Mouse (Mus musculus) stomach, embryonic 16.5 days (tissue): Measurements from ENCODE around the gene Abhd2. TPM values are rescaled to one million over a fixed set of nuclear protein-coding genes. Genes with fewer than 3 reads are reported as not detected.

Experiments
- ATAC-seq: fragments of 200-750 bp; cut with Nextera tagmentation; 2 replicates; pipeline ENCODE4 v1.8.0; 2017; ENCODE audit warnings: moderate number of reproducible peaks, moderate TSS enrichment; ENCODE audit not compliant: insufficient read depth, low FRiP score
- H3K27ac ChIP-seq: fragments of 300-500 bp; sonication (generic); 2 replicates; pipeline ENCODE4 v1.5.1; 2014; ENCODE audit warnings: low read length
- H3K27me3 ChIP-seq: fragments of 300-500 bp; sonication (generic); 2 replicates; pipeline ENCODE4 v1.6.1; 2014; ENCODE audit warnings: low read length, control low read depth, mixed read lengths; ENCODE audit not compliant: control insufficient read depth, insufficient read depth
- H3K36me3 ChIP-seq: fragments of 300-500 bp; sonication (generic); 2 replicates; pipeline ENCODE4 v1.6.1; 2014; ENCODE audit warnings: low read length; ENCODE audit not compliant: control insufficient read depth, insufficient read depth
- H3K4me1 ChIP-seq: fragments of 300-500 bp; sonication (generic); 2 replicates; pipeline ENCODE4 v1.6.1; 2014; ENCODE audit warnings: low read length, control low read depth, mixed read lengths; ENCODE audit not compliant: control insufficient read depth, insufficient read depth
- H3K4me2 ChIP-seq: fragments of 300-500 bp; sonication (generic); 2 replicates; pipeline ENCODE4 v1.6.1; 2014; ENCODE audit warnings: low read depth, low read length, mixed read lengths
- H3K4me3 ChIP-seq: fragments of 300-500 bp; sonication (generic); replicated peaks from 2 replicates; pipeline ENCODE4 v1.5.1; 2014; ENCODE audit warnings: mild to moderate bottlenecking, low read length
- H3K9ac ChIP-seq: fragments of 300-500 bp; sonication (generic); 2 replicates; pipeline ENCODE4 v1.6.1; 2014; ENCODE audit warnings: low read length
- H3K9me3 ChIP-seq: fragments of 300-500 bp; sonication (generic); replicated peaks from 2 replicates; pipeline ENCODE4 v1.6.1; 2016; ENCODE audit warnings: low read length, control low read depth; ENCODE audit not compliant: control insufficient read depth
- WGBS: fragments of 180-500 bp; shearing (Covaris S2); extraction: QIAGEN DNeasy Blood & Tissue Kit; methylation state at CpG from one replicate; pipeline ENCODE4 v1.1.7; 2014; 5-methylcytosine and 5-hydroxymethylcytosine counted together
- polyA plus RNA-seq: library from polyadenylated mRNA; unstranded; fragments of >200 nt; fragmentation: Nextera tagmentation; extraction: Ambion mirVana; gene quantifications from 2 replicates; pipeline ENCODE4 v1.2.1, GENCODE M21; 2015

Abhd2 gene
- polyA plus RNA-seq, 1 experiment from 2014 or later: 13.8 TPM

DNA sequence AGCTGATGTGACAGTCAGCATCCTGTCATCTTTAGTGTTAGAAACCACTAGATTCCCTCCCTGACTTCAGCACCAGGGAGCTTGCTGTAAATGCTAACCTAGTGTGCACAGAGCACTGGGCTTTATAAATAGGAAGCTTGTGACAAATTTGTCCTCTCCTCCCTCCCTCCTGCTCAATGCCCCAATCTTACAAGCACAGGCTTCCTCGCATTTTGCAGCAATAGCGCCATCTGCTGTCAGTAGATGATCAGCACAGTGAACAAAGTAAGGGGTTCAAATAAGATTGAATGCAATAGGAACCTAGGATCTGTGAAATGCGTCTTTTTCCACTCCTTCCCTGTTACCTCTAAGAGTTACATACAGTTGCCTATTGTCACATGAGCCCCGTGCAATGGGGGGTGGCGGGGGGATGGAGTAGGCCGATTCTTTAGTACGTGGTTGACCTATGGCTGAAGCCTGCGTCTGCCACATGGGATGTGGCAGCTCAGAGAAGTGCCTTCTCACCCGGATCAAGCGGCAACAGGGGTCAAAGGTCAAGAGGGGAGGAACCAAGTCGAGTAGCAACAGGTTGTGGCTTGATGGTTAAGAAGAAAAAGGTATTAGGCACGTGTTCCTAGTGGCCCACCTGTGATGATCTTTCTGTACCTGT is 76.9 kb downstream of the Abhd2 start:
- H3K27ac ChIP-seq: no peak overlapping the region
- peaks cover 8% of the 10 kb centered on the region; the same call in 1 of the 2 replicates for H3K36me3 ChIP-seq
- H3K9me3 ChIP-seq: no peaks in the 10 kb centered on the region
- no peak overlapping the region for H3K9ac ChIP-seq
- peak; percentile 48; the same call in 1 of the 2 replicates for ATAC-seq
- H3K27me3 ChIP-seq: no peaks in the 10 kb centered on the region
- H3K4me3 ChIP-seq: no peak overlapping the region
- 42% methylated on average over 12 of the region's 12 CpGs for WGBS
- H3K4me2 ChIP-seq: no peak overlapping the region
- H3K4me1 ChIP-seq: no peaks in the 10 kb centered on the region; the same call in 1 of the 2 replicates

DNA sequence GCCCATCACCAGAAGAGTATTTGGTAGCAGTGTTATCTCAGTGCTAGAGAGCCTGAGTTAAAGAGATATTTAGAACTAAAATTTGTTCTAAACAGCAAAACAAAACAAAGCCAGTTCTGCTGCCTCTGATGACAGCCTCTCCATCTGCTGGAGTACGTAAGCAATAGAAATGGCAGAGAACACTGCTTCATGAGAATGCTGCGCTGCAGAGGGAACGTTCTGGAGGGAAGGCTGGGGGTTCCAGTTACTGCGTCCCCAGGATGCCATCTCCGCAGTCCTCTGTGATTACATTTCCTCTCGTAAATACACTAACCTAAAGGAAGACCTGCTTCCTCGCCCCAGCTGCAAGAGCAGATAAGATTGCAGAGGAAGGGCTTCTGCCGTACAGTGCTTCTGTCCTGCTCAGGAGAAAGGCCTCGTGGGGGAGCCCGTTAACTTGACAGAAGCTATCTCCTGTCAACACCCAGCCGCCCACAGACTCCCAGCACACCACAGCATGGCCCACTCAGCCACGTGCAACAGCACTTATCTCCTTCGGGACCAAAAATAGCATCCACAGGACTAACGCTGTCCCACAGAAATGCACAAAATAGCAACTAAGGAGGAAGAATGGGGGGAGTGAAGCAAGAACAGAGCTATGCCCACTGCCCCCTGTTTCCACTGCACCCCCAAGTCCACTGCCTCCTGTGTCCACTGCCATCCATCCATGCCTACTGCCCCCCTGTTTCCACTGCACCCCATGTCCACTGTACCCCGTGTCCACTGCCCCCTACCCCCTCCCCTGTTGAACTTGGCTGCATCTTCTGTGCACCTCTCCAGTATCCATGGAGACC is 85.6 kb downstream of the Abhd2 start:
- Histone ChIP-seq H3K9ac (no peak overlapping the region), H3K27ac (no peak overlapping the region), H3K27me3 (no peaks in the 10 kb centered on the region), H3K4me1 (no peaks in the 10 kb centered on the region), H3K4me3 (no peak overlapping the region), H3K9me3 (no peaks in the 10 kb centered on the region), H3K4me2 (no peak overlapping the region), H3K36me3 (peaks cover 11% of the 10 kb centered on the region)
- ATAC-seq: no peak
- 54% methylated on average over 15 of the region's 15 CpGs for WGBS

DNA sequence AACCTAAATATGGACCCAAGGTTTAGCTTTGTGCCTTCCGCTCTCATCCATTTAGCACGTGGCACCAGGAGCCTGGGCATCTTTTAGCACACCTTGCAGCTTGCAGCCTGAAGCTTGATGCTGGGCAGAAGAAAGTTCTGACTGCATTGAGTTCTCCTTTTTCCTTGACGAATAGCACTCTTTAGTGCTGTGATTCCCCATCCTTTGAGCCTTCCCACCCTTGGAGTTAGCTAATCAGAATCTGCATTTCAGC is 86.1 kb downstream of the Abhd2 start:
- peaks cover 8% of the 10 kb centered on the region for H3K36me3 ChIP-seq
- no peak for ATAC-seq
- 82% methylated on average over 3 of the region's 3 CpGs for WGBS

DNA sequence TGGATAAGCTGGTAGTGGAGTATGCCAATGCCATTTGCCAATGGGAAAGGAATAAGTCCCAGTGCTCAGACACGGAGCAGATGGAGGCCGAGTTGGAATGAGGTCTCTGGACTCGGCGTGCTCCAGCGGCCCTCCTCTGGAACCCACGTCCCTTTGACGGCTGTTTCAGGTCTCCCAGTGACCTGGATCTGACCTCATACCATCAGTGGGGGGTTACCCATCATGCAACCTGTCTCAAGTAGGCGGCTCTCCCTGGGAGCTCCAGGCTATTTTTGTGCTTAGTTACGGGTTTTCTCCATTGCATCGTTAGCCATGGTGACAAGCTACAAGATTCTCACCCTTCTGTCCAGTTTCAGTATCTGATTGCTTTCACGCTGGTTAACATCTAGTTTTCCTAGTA is 87.1 kb downstream of the Abhd2 start:
- Histone ChIP-seq H3K27me3 (no peaks in the 10 kb centered on the region), H3K27ac (no peak overlapping the region), H3K9ac (no peak overlapping the region), H3K9me3 (no peaks in the 10 kb centered on the region), H3K4me2 (no peak overlapping the region), H3K4me3 (no peak overlapping the region), H3K4me1 (no peaks in the 10 kb centered on the region), H3K36me3 (peaks cover 3% of the 10 kb centered on the region; the same call in 1 of the 2 replicates)
- ATAC-seq: no peak
- WGBS: 76% methylated on average over 11 of the region's 11 CpGs

More for the DNA sequence above, 86.1 kb downstream of the Abhd2 start:
- H3K27me3 ChIP-seq: no peaks in the 10 kb centered on the region
- no peak overlapping the region for H3K27ac ChIP-seq
- no peak overlapping the region for H3K4me2 ChIP-seq
- H3K4me1 ChIP-seq: no peaks in the 10 kb centered on the region
- H3K9me3 ChIP-seq: no peaks in the 10 kb centered on the region
- H3K4me3 ChIP-seq: no peak overlapping the region
- no peak overlapping the region for H3K9ac ChIP-seq

DNA sequence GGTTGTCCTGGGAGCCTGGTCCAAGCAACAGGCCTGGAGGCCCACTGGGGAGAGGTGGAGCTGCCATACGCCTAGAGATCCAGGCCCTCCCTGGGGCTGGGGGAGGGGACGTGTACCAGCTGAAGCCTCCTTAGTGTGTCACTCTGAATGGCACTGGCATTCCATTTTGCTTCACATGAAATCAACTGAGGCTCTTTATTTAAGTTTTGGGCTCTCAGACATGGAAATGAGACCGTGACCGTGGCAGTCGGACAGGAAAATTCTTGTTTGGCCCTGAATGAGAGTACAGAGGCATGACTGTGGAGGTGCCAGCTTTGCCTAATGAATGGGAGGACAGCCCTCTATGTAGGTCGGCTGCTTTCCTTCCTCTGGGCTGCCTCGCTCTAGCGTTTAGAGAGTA is 89.2 kb downstream of the Abhd2 start:
- Histone ChIP-seq H3K27me3 (no peaks in the 10 kb centered on the region), H3K9ac (no peak overlapping the region), H3K27ac (no peak overlapping the region), H3K9me3 (no peaks in the 10 kb centered on the region), H3K4me2 (no peak overlapping the region), H3K4me1 (no peaks in the 10 kb centered on the region), H3K4me3 (no peak overlapping the region), H3K36me3 (0 out of 2 replicates have a peak, but pooled peaks cover 3% of the 10 kb centered on the region)
- WGBS: 79% methylated on average over 8 of the region's 8 CpGs
- no peak for ATAC-seq

DNA sequence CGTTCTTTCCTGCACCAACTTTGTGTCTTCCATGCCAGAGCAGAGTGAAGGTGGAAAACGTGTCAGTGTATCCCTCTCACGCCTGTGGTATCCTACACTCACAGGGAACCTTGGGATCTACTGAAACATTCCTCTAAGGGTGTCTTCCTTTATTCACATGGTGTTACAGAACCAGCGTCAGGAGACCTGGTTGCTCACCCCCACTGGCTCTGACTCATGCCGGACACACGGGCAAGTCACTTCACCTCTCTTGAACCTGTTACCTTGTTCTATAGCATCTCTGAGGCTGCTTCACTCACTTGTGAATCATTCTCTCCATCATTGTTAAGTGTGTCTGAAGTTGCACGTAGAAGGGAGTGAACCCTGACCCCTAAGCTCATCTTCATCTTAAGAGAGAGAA is 89.8 kb downstream of the Abhd2 start:
- H3K27ac ChIP-seq: no peak overlapping the region
- H3K9ac ChIP-seq: no peak overlapping the region
- H3K4me2 ChIP-seq: no peak overlapping the region
- no peak overlapping the region for H3K4me3 ChIP-seq
- ATAC-seq: no peak
- no peaks in the 10 kb centered on the region for H3K4me1 ChIP-seq
- no peaks in the 10 kb centered on the region for H3K9me3 ChIP-seq
- 0 out of 2 replicates have a peak, but pooled peaks cover 3% of the 10 kb centered on the region for H3K36me3 ChIP-seq
- H3K27me3 ChIP-seq: no peaks in the 10 kb centered on the region
- 85% methylated on average over 7 of the region's 7 CpGs for WGBS

DNA sequence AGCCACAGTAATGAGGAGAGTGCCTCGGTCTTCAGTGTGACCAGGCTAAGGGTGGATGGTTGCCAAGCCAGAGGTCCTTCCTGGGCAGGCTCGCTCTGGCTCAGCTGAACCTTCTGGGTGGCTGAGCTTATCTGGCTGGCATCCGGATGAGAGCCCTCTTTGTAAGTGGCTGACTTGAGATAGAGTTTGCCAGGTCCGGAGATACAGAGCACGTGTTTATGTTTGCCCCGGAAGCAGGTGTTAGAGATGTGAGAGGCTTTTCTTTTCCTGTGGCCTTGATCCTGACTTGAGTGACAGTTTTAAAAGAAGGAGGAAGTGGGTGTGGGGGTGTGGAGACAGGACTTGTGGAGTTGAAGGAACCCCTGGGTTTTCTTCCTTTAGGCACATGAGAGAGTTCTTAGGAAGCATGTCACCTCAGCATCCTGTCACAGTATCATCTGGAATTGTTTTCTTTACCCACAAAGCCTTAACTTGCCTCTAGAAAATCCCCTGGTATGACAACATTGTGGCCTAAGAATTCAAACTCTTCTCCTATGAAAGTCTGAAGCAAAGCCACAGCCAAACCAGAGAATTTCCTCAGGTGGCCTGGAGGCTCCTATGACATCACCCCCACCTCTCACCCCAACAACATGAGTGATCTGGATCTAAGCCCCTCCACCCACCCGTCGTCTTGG is 90.5 kb downstream of the Abhd2 start:
- Histone ChIP-seq H3K4me2 (no peak overlapping the region), H3K36me3 (0 out of 2 replicates have a peak, but pooled peaks cover 3% of the 10 kb centered on the region), H3K9me3 (no peaks in the 10 kb centered on the region), H3K4me3 (no peak overlapping the region), H3K27ac (no peak overlapping the region), H3K9ac (no peak overlapping the region), H3K27me3 (no peaks in the 10 kb centered on the region), H3K4me1 (no peaks in the 10 kb centered on the region)
- WGBS: 44% methylated on average over 8 of the region's 8 CpGs
- ATAC-seq: 0 out of 2 replicates have a peak, but pooled peaks have one; percentile 17

DNA sequence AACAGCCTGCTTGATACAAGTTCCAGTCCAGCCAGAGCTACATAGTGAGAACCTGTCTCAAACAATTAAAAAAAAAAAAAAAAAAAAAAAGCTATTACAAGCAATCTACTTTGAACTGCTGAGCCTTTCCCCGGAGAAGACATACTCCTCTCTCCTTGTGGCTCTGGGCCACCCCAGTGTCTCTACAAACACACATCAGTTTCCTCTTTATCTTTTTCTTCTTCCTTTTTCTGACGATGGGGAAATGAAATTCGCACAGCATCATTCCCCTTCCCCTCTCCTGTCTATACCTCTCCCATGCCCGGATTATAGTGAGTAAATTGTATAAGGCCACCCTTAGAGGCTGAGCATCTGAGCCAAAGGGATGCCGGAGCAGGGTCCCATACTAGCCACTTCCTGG is 95.7 kb downstream of the Abhd2 start:
- Histone ChIP-seq H3K9me3 (no peaks in the 10 kb centered on the region), H3K27ac (no peak overlapping the region), H3K4me1 (no peaks in the 10 kb centered on the region), H3K27me3 (no peaks in the 10 kb centered on the region), H3K9ac (no peak overlapping the region), H3K36me3 (no peaks in the 10 kb centered on the region), H3K4me3 (no peak overlapping the region), H3K4me2 (no peak overlapping the region)
- 81% methylated on average over 5 of the region's 5 CpGs for WGBS
- ATAC-seq: no peak

DNA sequence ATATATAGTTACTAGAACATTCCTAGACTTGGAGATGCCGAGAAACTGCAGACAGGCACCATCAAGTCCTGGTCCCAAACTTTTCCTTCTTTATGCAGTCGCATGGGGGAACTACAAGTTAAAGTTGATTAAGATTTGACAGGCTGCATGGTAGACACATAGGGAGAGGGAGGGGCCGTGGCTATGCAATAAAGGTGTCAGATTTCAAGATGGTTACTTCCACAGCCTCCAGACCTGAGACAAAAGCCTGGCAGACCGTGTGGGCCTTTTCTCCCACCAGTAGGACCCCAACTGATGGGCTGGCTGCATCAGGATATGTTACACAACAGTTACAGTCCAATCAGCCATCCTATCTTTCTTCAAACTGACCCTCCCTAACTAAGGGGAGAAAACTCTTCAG is 96.4 kb downstream of the Abhd2 start:
- Histone ChIP-seq H3K4me1 (no peaks in the 10 kb centered on the region), H3K9me3 (no peaks in the 10 kb centered on the region), H3K9ac (no peak overlapping the region), H3K27ac (no peak overlapping the region), H3K4me3 (no peak overlapping the region), H3K4me2 (no peak overlapping the region), H3K36me3 (no peaks in the 10 kb centered on the region), H3K27me3 (no peaks in the 10 kb centered on the region)
- WGBS: 31% methylated on average over 4 of the region's 4 CpGs
- ATAC-seq: no peak
